11 mouse cellular contexts compared by ENCODE assay signal in genomic region chr4:63782970-63783613, GRCm38 (mm10). TPM values are rescaled to one million over a fixed set of nuclear protein-coding genes. Genes with fewer than 3 reads are reported as not detected.
DNase-seq lines count a peak whose midpoint lies in the region; ATAC-seq and TF ChIP-seq lines count a peak whose summit lies in the region.
"Had no signal": no experiment of that assay in that cellular context is flagged by ENCODE, and none has a peak within 500 bp of the region (broad histone marks: within the 10 kb centered on the region; RNA-seq: fewer than 3 reads in every experiment).

No protein-coding gene starts in this region.

- no peaks in the 10 kb centered on the region for H3K4me1 ChIP-seq in forebrain, embryonic 15.5 days
- no peaks in the 10 kb centered on the region for H3K4me1 ChIP-seq in forebrain, embryonic 12.5 days
- H3K4me1 ChIP-seq in lung, embryonic 14.5 days (ENCODE audit: insufficient read depth), result peaks cover 11% of the 10 kb centered on the region; the same call in 1 of the 2 replicates
- peaks cover 5% of the 10 kb centered on the region for H3K4me1 ChIP-seq in embryonic fibroblast, embryonic 13.5 days (ENCODE audit: control insufficient read depth, insufficient read depth, low read length)
- no peaks in the 10 kb centered on the region for H3K4me1 ChIP-seq in liver, embryonic 12.5 days
- H3K4me1 ChIP-seq: hindbrain, embryonic 10.5 days had no signal

- DNase-seq in lung, embryonic 14.5 days, result peak; percentile 30
- no peak for DNase-seq in lung, postnatal 4 days
- peak; percentile 21 for DNase-seq in kidney, postnatal 14 days
- no peak for DNase-seq in adrenal gland, adult 2 months
- DNase-seq: embryo, embryonic 11 days had no signal

- TF ChIP-seq CTCF in lung, embryonic 14.5 days (IDR thresholded peaks at IDR 0.05; ENCODE audit: low read depth), result peak; percentile 27; the same call in 1 of the 2 replicates
- no peak for TF ChIP-seq CTCF in embryonic fibroblast, embryonic 13.5 days (IDR thresholded peaks at IDR 0.05; ENCODE audit: borderline replicate concordance, insufficient read depth, low read length)

- TF ChIP-seq POLR2A in embryonic fibroblast, embryonic 13.5 days (IDR thresholded peaks at IDR 0.05; ENCODE audit: low read depth, low read length), result no peak

- peak; percentile 53; the same call in 1 of the 2 replicates for ATAC-seq in forebrain, embryonic 15.5 days (replicated peaks)
- no peak for ATAC-seq in forebrain, embryonic 12.5 days (ENCODE audit: low FRiP score)
- ATAC-seq in lung, embryonic 14.5 days (ENCODE audit: insufficient read depth), result no peak
- no peak for ATAC-seq in liver, embryonic 12.5 days

- no peak overlapping the region for H3K4me3 ChIP-seq in forebrain, embryonic 15.5 days
- H3K4me3 ChIP-seq in forebrain, embryonic 12.5 days (replicated peaks), result no peak overlapping the region
- H3K4me3 ChIP-seq in lung, embryonic 14.5 days (ENCODE audit: low read depth, low read length), result no peak overlapping the region
- H3K4me3 ChIP-seq in embryonic fibroblast, embryonic 13.5 days (ENCODE audit: insufficient read depth, low read length), result no peak overlapping the region
- H3K4me3 ChIP-seq in liver, embryonic 12.5 days, result no peak overlapping the region
- H3K4me3 ChIP-seq: hindbrain, embryonic 10.5 days; stomach, embryonic 15.5 days had no signal

- 69% methylated on average over 7 of the region's 7 CpGs for WGBS in forebrain, embryonic 15.5 days
- WGBS in forebrain, embryonic 12.5 days, result 82% methylated on average over 7 of the region's 7 CpGs
- WGBS in lung, embryonic 14.5 days, result 77% methylated on average over 7 of the region's 7 CpGs
- WGBS in liver, embryonic 12.5 days (ENCODE audit: insufficient replicate concordance), result 64% methylated on average over 7 of the region's 7 CpGs

- H3K9me3 ChIP-seq in forebrain, embryonic 15.5 days, result no peaks in the 10 kb centered on the region
- no peaks in the 10 kb centered on the region for H3K9me3 ChIP-seq in forebrain, embryonic 12.5 days
- no peaks in the 10 kb centered on the region for H3K9me3 ChIP-seq in lung, embryonic 14.5 days (ENCODE audit: low read depth, low read length)
- H3K9me3 ChIP-seq in liver, embryonic 12.5 days (replicated peaks), result no peaks in the 10 kb centered on the region
- H3K9me3 ChIP-seq: hindbrain, embryonic 10.5 days; stomach, embryonic 15.5 days had no signal

- no peak overlapping the region for H3K9ac ChIP-seq in forebrain, embryonic 15.5 days (replicated peaks)
- H3K9ac ChIP-seq in forebrain, embryonic 12.5 days, result no peak overlapping the region
- H3K9ac ChIP-seq in lung, embryonic 14.5 days, result no peak overlapping the region
- H3K9ac ChIP-seq in liver, embryonic 12.5 days, result no peak overlapping the region
- H3K9ac ChIP-seq: stomach, embryonic 15.5 days had no signal

- H3K27me3 ChIP-seq in forebrain, embryonic 15.5 days, result no peaks in the 10 kb centered on the region
- no peaks in the 10 kb centered on the region for H3K27me3 ChIP-seq in forebrain, embryonic 12.5 days
- no peaks in the 10 kb centered on the region for H3K27me3 ChIP-seq in lung, embryonic 14.5 days (ENCODE audit: insufficient read depth, low read length)
- no peaks in the 10 kb centered on the region for H3K27me3 ChIP-seq in liver, embryonic 12.5 days (replicated peaks)
- H3K27me3 ChIP-seq: stomach, embryonic 15.5 days had no signal

- no peak overlapping the region for H3K4me2 ChIP-seq in forebrain, embryonic 15.5 days (replicated peaks)
- H3K4me2 ChIP-seq in forebrain, embryonic 12.5 days, result no peak overlapping the region
- no peak overlapping the region for H3K4me2 ChIP-seq in lung, embryonic 14.5 days
- H3K4me2 ChIP-seq in liver, embryonic 12.5 days, result no peak overlapping the region
- H3K4me2 ChIP-seq: stomach, embryonic 15.5 days had no signal

- H3K27ac ChIP-seq in forebrain, embryonic 15.5 days (replicated peaks), result no peak overlapping the region
- no peak overlapping the region for H3K27ac ChIP-seq in forebrain, embryonic 12.5 days
- H3K27ac ChIP-seq in lung, embryonic 14.5 days (ENCODE audit: low read depth), result no peak overlapping the region
- peak overlapping the region; percentile 68 for H3K27ac ChIP-seq in embryonic fibroblast, embryonic 13.5 days (ENCODE audit: insufficient read depth, low read length)
- no peak overlapping the region for H3K27ac ChIP-seq in liver, embryonic 12.5 days
- H3K27ac ChIP-seq: hindbrain, embryonic 10.5 days; stomach, embryonic 15.5 days had no signal

- no peaks in the 10 kb centered on the region for H3K36me3 ChIP-seq in forebrain, embryonic 15.5 days
- H3K36me3 ChIP-seq in forebrain, embryonic 12.5 days (replicated peaks), result no peaks in the 10 kb centered on the region
- no peaks in the 10 kb centered on the region for H3K36me3 ChIP-seq in lung, embryonic 14.5 days (ENCODE audit: insufficient read depth)
- no peaks in the 10 kb centered on the region for H3K36me3 ChIP-seq in liver, embryonic 12.5 days
- H3K36me3 ChIP-seq: hindbrain, embryonic 10.5 days; stomach, embryonic 15.5 days had no signal

RNA-seq across cellular contexts. Expression of gene Tnfsf15, which starts 38.2 kb away (rescaled TPM):
- not detected in 2 replicates for polyA plus RNA-seq in forebrain, embryonic 15.5 days (2015; fragmentation: Nextera tagmentation; extraction: Ambion mirVana)
- polyA plus RNA-seq in forebrain, embryonic 12.5 days (2016; fragmentation: Nextera tagmentation; extraction: Ambion mirVana), result not detected in 2 replicates
- polyA plus RNA-seq in lung, embryonic 14.5 days (2014; fragmentation: Nextera tagmentation; extraction: Ambion mirVana), result 0.08 and 0.14 TPM in 2 replicates
- 2.5 and 3.3 TPM in 2 replicates for polyA plus RNA-seq in embryonic fibroblast, embryonic 13.5 days (2011; ENCODE audit: insufficient read length, low read depth, missing spikeins)
- total RNA-seq in adrenal gland, adult 2 months (2021), result under 1 TPM; 0.32 to 0.79 TPM
- 0.03 TPM in 1 of 2 replicates, not detected in the other for polyA plus RNA-seq in adrenal gland, adult 2 months (2012; rRNA removed)
- polyA plus RNA-seq in liver, embryonic 12.5 days (2016; fragmentation: Nextera tagmentation; extraction: Ambion mirVana), result not detected in 2 replicates
- polyA plus RNA-seq: hindbrain, embryonic 10.5 days had no signal

Comparison
In these comparisons a context has a peak if more than half of its experiments do, and no peak if none do; other contexts are left out.
1. DNase-seq: peak in lung, embryonic 14.5 days (single experiment) and kidney, postnatal 14 days (single experiment); none in lung, postnatal 4 days (0 of 2) and adrenal gland, adult 2 months (single experiment).